Mouse (Mus musculus) liver, embryonic 16.5 days (tissue): ENCODE results near the gene Psmb5. TPM values are rescaled to one million over a fixed set of nuclear protein-coding genes. Genes with fewer than 3 reads are reported as not detected.
"Not testable (repeated sequence)": the region's sequence is repeated elsewhere in the genome, so short reads cannot be mapped to it uniquely, and the experiment has no call there.

Experiments used
- ATAC-seq: fragments of 200-750 bp; cut with Nextera tagmentation; 2 replicates; pipeline ENCODE4 v1.8.0; 2017; ENCODE audit warnings: low read depth, mild to moderate bottlenecking, moderate number of reproducible peaks, moderate library complexity
- H3K27ac ChIP-seq: fragments of 300-500 bp; sonication (generic); 2 replicates; pipeline ENCODE4 v1.5.1; 2014; ENCODE audit warnings: mild to moderate bottlenecking, low read length
- H3K27me3 ChIP-seq: fragments of 300-500 bp; sonication (generic); 2 replicates; pipeline ENCODE4 v1.6.1; 2014; ENCODE audit warnings: low read depth, low read length, mixed read lengths; ENCODE audit not compliant: control insufficient read depth, insufficient read depth
- H3K36me3 ChIP-seq: fragments of 300-500 bp; sonication (generic); 2 replicates; pipeline ENCODE4 v1.6.1; 2014; ENCODE audit warnings: mild to moderate bottlenecking; ENCODE audit not compliant: control insufficient read depth, insufficient read depth
- H3K4me1 ChIP-seq: fragments of 300-500 bp; sonication (generic); 2 replicates; pipeline ENCODE4 v1.6.1; 2014; ENCODE audit warnings: low read depth, low read length, mixed read lengths; ENCODE audit not compliant: control insufficient read depth
- H3K4me2 ChIP-seq: fragments of 300-500 bp; sonication (generic); 2 replicates; pipeline ENCODE4 v1.6.1; 2014; ENCODE audit warnings: low read depth, low read length, mixed read lengths
- H3K4me3 ChIP-seq: fragments of 300-500 bp; sonication (generic); 2 replicates; pipeline ENCODE4 v1.5.1; 2014; ENCODE audit warnings: low read depth, mild to moderate bottlenecking, low read length
- H3K9ac ChIP-seq: fragments of 300-500 bp; sonication (generic); 2 replicates; pipeline ENCODE4 v1.6.1; 2014; ENCODE audit warnings: low read depth, low read length
- H3K9me3 ChIP-seq: fragments of 300-500 bp; sonication (generic); replicated peaks from 2 replicates; pipeline ENCODE4 v1.6.1; 2016; ENCODE audit warnings: low read length; ENCODE audit not compliant: control insufficient read depth
- WGBS: fragments of 180-500 bp; shearing (Covaris S2); extraction: QIAGEN DNeasy Blood & Tissue Kit; methylation state at CpG from one replicate; pipeline ENCODE4 v1.1.7; 2014; ENCODE audit not compliant: insufficient replicate concordance; 5-methylcytosine and 5-hydroxymethylcytosine counted together
- polyA plus RNA-seq: library from polyadenylated mRNA; unstranded; fragments of >200 nt; fragmentation: Nextera tagmentation; extraction: Ambion mirVana; gene quantifications from 2 replicates; pipeline ENCODE4 v1.2.1, GENCODE M21; 2015

Gene Psmb5
- polyA plus RNA-seq, 1 experiment from 2014 or later, result 173 TPM

DNA sequence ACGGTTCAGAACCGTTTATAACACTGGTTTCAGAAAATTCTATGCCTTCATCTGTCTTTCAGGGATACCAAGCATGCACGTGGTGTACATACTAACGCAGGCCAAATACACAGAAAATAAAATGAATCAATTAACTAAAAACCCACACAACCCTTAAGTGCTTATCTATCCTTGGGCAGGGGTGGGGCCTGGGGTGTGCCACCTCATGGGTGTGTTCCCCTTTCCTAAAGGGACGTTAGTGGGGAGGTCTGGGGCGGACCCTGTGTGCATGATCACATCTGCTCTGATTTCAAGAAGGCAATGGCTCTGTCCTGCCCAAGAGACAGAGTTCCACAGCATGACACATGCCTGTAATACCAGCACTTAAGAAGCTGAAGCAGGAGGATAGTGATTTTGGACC, 5.5 kb upstream of the Psmb5 start:
- H3K9me3 ChIP-seq, result no peaks in the 10 kb centered on the region
- no peak for ATAC-seq
- no peak overlapping the region for H3K4me3 ChIP-seq
- no peak overlapping the region for H3K4me2 ChIP-seq
- 39% methylated on average over 6 of the region's 6 CpGs for WGBS
- H3K9ac ChIP-seq, result no peak overlapping the region
- no peaks in the 10 kb centered on the region; the same call in 1 of the 2 replicates for H3K27me3 ChIP-seq
- no peak overlapping the region for H3K27ac ChIP-seq
- no peaks in the 10 kb centered on the region for H3K36me3 ChIP-seq
- H3K4me1 ChIP-seq, result peaks cover 6% of the 10 kb centered on the region; the same call in 1 of the 2 replicates

DNA sequence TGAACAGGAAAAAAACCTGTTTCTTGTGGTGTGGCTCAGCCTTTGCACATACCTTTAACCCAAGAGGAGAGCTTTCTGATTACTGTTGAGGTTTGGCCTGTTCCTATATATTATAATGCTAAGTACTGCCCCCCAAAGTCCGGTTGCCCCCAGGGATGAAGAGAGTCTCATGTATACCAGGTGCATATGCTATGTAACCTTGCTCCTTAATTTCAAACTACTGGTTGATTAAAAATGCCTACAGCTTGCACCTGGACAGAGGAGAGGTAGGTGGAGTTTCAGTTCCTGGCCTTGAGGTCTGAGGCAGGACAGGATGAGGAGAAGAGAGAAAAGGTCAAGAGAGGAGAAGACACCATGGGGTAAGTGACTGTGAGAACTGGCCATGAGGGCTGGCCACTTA, 3.3 kb upstream of the Psmb5 start, which contains the start of gene Psmb11:
Gene Psmb11, plus strand, starts transcription at position 301 of the 400 bp plus-strand sequence.
- H3K4me2 ChIP-seq, result no peak within 1 kb of the TSS
- H3K27me3 ChIP-seq, result no peaks in the 10 kb centered on the region; the same call in 1 of the 2 replicates
- H3K36me3 ChIP-seq, result no peaks in the 10 kb centered on the region
- peaks cover 12% of the 10 kb centered on the region for H3K4me1 ChIP-seq
- no peak for ATAC-seq
- H3K9ac ChIP-seq, result no peak within 1 kb of the TSS
- H3K4me3 ChIP-seq, result no peak within 1 kb of the TSS
- 76% methylated on average over 1 of the region's 1 CpGs for WGBS
- H3K9me3 ChIP-seq, result no peaks in the 10 kb centered on the region
- H3K27ac ChIP-seq, result no peak within 1 kb of the TSS

DNA sequence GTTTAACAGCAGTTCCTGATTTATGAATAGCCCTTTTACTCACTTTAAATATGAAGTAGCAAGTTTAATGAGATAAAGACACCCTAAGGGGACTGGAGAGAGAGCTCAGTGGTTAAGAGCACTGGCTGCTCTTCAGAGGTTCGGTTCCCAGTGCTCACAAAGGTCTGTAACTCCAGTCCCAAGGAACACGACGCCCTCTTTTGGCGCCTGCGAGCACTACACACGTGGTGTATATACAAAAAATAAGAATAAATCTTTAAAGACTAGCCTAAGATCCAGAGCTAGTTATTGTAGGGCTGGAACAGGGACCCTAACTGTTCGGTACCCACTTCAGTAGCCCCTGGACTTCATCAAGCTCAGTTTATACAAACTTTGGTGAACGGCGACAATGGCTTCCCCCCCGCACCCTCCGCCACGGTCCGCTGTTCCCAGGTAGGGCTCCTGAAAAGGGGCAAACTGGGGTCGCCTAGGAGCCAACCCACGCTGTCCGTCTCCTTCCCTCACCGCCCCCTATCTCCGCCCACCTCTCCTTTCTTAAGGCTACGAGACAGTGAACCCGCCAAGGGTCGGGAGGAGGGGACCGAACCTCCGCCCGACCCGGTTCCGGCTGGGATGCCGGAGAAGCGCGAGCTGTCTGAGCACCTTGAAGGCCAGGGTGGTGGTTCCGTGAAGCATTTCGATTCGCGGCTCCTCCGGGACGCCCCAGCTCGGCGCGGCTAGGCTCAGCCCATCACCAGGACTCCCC, 498 bp downstream of the Psmb5 start:
- WGBS, result 2% methylated on average over 36 of the region's 38 CpGs
- H3K27me3 ChIP-seq, result no peaks in the 10 kb centered on the region
- no peaks in the 10 kb centered on the region for H3K36me3 ChIP-seq
- H3K4me1 ChIP-seq, result peaks cover 6% of the 10 kb centered on the region
- peak overlapping the region; percentile 40 for H3K27ac ChIP-seq
- ATAC-seq, result peak; percentile 47
- no peaks in the 10 kb centered on the region for H3K9me3 ChIP-seq
- peak overlapping the region; percentile 82 for H3K4me3 ChIP-seq
- H3K9ac ChIP-seq, result peak overlapping the region; percentile 87
- H3K4me2 ChIP-seq, result peak overlapping the region; percentile 50

DNA sequence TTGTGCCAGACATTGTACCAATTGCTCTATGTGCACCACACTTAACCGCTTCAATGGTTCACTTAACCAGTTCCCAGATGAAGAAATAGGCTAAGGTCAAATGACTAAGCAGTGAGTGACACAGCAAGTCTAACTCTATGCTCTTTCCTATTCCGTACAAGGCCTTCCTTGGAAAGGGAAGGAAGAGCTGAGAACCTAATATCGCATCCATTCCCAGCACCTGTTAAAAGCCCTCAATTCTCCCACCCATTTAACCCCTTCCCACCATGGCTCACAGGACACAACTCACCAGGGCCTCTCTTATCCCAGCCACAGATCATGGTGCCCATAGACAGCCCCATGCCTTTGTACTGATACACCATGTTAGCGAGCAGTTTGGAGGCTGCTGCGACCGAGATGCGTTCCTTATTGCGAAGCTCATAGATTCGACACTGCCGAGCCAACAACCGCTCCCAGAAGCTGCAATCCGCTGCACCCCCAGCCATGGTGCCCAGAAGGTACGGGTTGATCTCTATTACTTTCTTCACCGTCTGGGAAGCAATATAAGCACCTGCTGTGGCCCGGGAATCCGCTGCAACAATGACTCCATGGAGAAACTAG, 1.5 kb downstream of the Psmb5 start:
- H3K4me3 ChIP-seq, result no peak overlapping the region
- WGBS, result 86% methylated on average over 16 of the region's 16 CpGs

DNA sequence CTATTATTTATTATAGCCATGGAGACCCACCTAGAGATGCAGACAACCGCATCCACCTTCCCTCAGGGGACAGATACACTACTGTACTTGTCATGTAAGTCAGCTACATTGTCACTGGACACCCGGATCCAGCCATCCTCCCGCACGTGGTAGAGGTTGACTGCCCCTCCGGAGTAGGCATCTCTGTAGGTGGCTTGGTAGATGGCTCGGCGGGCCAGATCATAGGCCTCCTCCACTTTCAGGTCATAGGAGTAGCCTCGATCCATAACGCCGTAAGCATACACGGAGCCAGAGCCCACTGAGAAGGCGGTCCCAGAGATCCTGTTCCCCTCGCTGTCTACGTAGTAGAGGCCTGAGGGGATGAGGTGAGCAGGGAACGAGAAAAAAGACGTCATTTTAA, 3.7 kb downstream of the Psmb5 start:
- H3K27me3 ChIP-seq, H3K27ac ChIP-seq, H3K4me1 ChIP-seq, ATAC-seq, H3K4me2 ChIP-seq, H3K9me3 ChIP-seq, H3K9ac ChIP-seq, H3K36me3 ChIP-seq, H3K4me3 ChIP-seq: not testable (repeated sequence)
- WGBS, result 89% methylated on average over 16 of the region's 16 CpGs

More for the DNA sequence above, 1.5 kb downstream of the Psmb5 start:
- no peak for ATAC-seq
- H3K4me1 ChIP-seq, result peaks cover 6% of the 10 kb centered on the region
- no peak overlapping the region for H3K27ac ChIP-seq
- no peaks in the 10 kb centered on the region for H3K27me3 ChIP-seq
- no peaks in the 10 kb centered on the region for H3K9me3 ChIP-seq
- H3K9ac ChIP-seq, result no peak overlapping the region
- 0 out of 2 replicates have a peak overlapping the region, but pooled peaks have one; percentile 50 for H3K4me2 ChIP-seq
- no peaks in the 10 kb centered on the region for H3K36me3 ChIP-seq

DNA sequence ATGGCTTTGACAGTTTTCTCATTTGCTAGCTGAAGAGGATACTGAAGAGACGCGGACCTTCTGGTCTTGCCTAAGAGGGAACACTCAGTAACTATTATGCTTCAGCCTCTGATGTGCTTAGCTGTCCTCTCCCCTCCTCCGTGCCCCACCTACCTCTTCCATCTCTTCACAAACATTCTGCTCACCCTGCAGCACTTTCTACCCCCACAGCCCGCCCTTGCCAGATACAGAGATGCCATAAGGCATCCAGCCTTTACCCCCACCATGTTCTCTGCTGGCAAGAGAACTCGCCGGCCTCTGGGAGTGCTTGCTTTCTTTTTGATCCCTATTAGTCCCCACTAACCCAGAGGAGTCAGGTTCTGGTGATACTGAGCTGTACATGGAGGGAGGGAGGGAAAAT, 7.2 kb downstream of the Psmb5 start:
- no peak overlapping the region for H3K27ac ChIP-seq
- WGBS, result 79% methylated on average over 6 of the region's 6 CpGs
- no peak for ATAC-seq
- H3K9ac ChIP-seq, result no peak overlapping the region
- no peak overlapping the region for H3K4me3 ChIP-seq
- H3K4me2 ChIP-seq, result no peak overlapping the region
- H3K36me3 ChIP-seq, result no peaks in the 10 kb centered on the region
- H3K4me1 ChIP-seq, result peaks cover 6% of the 10 kb centered on the region
- no peaks in the 10 kb centered on the region for H3K27me3 ChIP-seq
- no peaks in the 10 kb centered on the region for H3K9me3 ChIP-seq

DNA sequence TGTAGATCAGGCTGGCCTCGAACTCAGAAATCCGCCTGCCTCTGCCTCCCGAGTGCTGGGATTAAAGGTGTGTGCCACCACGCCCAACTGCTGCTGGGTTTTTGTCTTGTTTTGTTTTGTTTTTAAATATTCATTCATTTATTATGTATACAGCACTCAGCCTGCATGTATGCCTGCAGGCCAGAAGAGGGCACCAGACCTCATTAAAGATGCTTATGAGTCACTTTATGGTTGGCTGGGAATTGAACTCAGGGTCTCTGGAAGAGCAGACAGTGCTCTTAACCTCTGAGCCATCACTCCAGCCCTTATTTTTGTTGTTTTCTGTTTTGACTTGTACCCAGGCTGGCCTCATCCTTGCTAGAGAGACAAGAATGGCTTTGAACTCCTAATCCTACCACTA, 7.9 kb downstream of the Psmb5 start:
- WGBS, result 58% methylated on average over 4 of the region's 4 CpGs
- H3K4me3 ChIP-seq, result no peak overlapping the region
- no peaks in the 10 kb centered on the region for H3K36me3 ChIP-seq
- no peak for ATAC-seq
- no peak overlapping the region for H3K4me2 ChIP-seq
- H3K4me1 ChIP-seq, result peaks cover 9% of the 10 kb centered on the region
- H3K9ac ChIP-seq, result no peak overlapping the region
- no peaks in the 10 kb centered on the region for H3K27me3 ChIP-seq
- no peaks in the 10 kb centered on the region for H3K9me3 ChIP-seq
- H3K27ac ChIP-seq, result no peak overlapping the region

DNA sequence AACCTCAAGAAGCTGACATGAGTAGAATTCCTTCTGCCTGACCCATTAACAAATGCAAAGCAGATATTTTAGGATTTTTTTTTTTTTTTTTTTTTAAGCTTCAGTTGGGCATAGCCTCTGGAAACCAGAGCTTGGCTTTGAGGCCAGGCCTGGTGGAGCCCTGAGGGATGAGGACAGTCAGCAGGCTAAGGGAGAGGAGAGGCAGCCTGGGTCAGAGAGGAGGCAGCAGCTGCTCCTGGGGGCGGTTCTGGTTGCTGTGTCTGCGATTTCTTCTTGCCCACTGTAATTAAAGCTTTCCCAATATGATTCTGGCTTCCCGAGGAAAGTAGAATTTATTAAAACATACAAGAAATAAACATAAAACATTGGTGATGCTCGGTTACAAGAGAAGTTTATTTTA, 8.6 kb downstream of the Psmb5 start:
- ATAC-seq, result no peak
- Histone ChIP-seq H3K9me3 (no peaks in the 10 kb centered on the region), H3K4me1 (peaks cover 15% of the 10 kb centered on the region), H3K27ac (no peak overlapping the region), H3K4me2 (no peak overlapping the region), H3K9ac (no peak overlapping the region), H3K27me3 (no peaks in the 10 kb centered on the region), H3K4me3 (no peak overlapping the region), H3K36me3 (no peaks in the 10 kb centered on the region)
- WGBS, result 70% methylated on average over 4 of the region's 4 CpGs

DNA sequence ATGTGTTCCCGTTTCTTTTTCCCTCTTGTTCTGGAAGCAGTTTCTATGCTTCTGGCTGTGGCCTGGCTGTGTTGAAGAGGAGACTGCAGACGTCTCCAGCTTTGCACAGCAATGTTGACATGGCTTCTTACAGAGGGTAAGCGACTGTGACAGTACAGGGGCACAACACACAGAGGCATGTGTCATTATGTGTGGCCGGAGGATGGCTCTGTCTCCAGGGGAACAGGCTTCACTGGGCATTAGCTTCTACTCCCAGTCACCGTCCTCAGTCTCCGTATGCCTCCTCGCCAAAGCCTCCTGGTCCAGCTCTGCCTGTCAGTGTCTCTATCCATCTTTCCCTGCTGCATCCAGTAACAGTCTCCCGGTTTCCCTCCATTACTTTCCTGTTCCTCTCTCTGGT, 10.6 kb downstream of the Psmb5 start:
- no peak for ATAC-seq
- WGBS, result 72% methylated on average over 8 of the region's 8 CpGs
- H3K27ac ChIP-seq, result no peak overlapping the region
- H3K4me3 ChIP-seq, result no peak overlapping the region
- no peak overlapping the region for H3K9ac ChIP-seq
- H3K4me2 ChIP-seq, result no peak overlapping the region
- no peaks in the 10 kb centered on the region for H3K27me3 ChIP-seq
- peaks cover 25% of the 10 kb centered on the region for H3K4me1 ChIP-seq
- H3K36me3 ChIP-seq, result no peaks in the 10 kb centered on the region
- H3K9me3 ChIP-seq, result no peaks in the 10 kb centered on the region
